Mouse (Mus musculus) neural tube, embryonic 10.5 days (tissue): Measurements from ENCODE around the gene Gfm2.

ENCODE experiments used
- DNase-seq: peaks from one replicate; pipeline ENCODE4 v3.0.0-alpha.2; 2017; ENCODE audit warnings: low spot score; ENCODE audit errors: extremely low spot score

Gene Gfm2

DNA sequence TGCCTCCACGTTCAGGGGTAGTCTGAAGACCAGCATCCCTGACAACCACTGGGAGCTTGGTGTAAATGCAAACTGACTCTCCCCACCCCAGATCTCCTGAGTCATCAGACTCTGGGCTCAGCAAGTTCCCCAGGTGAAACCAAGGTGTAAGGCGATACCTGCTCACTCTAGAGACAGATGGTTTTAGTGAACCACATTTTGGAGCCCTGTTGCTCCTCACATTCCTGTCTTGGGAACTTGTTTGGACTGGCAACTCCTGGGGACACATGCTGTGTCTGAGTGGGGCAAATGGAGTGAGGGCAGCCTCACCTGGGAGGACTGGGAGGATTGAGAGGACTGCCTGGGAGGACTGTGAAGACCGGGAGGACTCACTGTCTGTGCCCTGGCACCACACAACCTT lies 90.1 kb downstream of the Gfm2 start:
- DNase-seq: no peak

DNA sequence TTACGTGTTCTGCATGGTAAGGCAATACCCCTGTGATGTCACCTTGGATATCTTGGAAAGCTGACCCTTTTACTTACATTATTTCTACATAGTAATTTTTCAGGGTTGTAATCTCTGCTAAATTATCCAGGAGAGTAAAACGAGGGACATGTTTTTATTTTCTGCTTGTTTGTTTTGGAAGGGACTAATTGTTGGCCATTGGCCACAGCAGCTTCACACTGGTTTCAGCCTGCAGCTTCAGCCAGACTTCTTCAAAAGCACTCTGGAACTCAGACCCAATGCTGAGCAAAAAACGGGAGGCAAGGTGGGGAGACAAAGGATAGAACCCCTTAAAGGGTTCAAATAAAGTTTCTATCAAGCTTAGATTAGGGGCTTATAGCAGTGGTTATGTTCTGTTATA lies 92.4 kb downstream of the Gfm2 start:
- no peak for DNase-seq
